Mouse (Mus musculus) c-Kit-positive CD71-positive TER-119-negative erythroid progenitor cells, embryonic 14.5 days (primary cell): ENCODE measurements around the gene Lmo7.

Experiments
- DNase-seq: peaks from one replicate; pipeline ENCODE4 v3.0.0-alpha.2; 2013; ENCODE audit warnings: low read depth

The Lmo7 gene

DNA sequence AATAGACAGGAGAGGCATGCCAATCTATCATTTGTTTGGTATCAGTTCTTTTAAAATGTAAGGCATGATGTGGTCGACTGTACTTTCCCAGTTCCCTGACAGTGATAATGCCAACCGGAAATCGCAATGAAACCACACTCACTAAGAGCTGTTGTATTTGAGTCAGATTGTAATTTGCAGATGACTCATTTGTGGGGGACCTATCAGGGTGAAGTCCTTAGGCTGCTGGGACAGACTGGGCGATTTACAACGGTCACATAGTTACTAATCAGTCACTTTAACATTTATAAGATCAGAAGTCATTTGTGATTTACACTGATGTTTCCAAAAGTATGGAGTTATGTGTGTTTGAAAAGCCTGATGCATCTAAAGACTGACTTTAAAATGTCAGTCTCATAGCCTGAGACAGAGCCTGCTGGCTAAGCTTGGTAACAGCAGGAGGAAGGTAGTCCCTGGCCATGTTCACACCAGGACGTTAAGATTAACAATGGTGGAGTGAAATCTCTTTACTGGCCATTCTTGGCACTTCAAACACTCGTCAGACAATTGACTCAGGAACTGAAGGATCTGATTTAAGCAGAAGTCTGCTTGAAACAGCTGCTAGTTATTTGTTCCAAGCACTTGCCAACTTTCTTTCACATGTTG, 149.4 kb downstream of the Lmo7 start:
- no peak for DNase-seq

GRCm38 (mm10) chr14:101882966-101883365, 153.2 kb downstream of the Lmo7 start:
- DNase-seq = no peak

DNA sequence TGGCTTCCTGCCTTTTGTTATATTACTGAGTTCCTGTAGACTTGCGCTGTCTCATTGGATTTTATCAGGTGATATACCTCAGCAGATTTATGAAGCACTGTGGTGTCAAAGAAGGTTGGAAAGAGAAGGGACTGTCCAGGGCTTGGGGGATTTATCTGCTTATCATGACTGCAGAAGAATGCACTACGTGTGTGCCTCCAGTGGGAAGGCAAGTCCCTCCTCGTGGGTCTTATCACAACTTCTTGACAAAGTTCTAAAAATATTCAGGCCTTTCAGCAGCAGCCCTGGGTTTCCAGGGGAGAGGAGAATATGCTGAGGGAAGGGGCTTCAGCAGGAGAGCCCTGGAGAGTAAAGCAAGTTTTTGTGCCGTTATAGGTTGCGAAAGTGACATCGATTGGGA, 154.0 kb downstream of the Lmo7 start:
- DNase-seq = no peak

GRCm38 (mm10) chr14:101886320-101886719, 156.6 kb downstream of the Lmo7 start:
- no peak for DNase-seq

GRCm38 (mm10) chr14:101891903-101892448, 162.2 kb downstream of the Lmo7 start:
- no peak for DNase-seq

DNA sequence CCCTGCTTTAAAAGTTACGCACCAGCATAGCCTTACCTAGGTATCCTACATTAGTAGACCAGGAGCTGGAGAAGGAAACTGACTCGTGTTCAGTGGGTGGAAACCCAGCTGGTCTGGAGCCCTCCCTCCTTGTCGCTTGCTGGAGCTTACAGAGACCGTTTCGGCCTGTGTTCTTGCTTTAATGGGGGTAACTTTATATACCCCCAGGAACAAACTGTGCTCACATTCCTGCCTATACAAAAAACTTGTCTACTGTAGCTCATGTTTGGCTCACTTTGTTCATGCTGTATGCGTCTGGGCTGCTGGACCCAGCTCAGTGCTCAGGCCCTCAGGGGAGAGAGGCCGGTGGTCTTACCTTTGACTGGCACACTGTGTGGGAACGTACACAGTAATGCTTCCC, 162.7 kb downstream of the Lmo7 start:
- DNase-seq = no peak

- DNase-seq = no peak
Measured at GRCm38 (mm10) chr14:101893215-101893614, 163.5 kb downstream of the Lmo7 start.

DNA sequence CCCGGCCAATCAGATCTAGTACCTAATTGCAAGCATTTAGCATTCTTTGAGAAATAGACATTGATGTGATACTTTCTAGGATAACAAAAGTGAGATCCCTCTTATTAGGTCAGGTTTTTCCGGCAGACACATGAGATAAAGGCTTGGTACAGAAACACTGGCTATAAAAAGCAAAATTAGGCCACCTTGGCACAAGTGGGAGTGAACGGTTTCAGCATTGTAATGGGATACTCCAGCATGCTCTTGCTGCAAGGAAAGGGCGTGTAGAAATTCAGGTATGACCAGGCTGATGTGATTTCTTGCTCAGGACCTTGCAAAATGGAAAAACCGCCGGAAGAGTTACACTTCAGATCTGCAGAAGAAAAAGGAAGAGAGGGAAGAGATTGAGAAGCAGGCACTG, 168.5 kb downstream of the Lmo7 start:
- DNase-seq = no peak

DNA sequence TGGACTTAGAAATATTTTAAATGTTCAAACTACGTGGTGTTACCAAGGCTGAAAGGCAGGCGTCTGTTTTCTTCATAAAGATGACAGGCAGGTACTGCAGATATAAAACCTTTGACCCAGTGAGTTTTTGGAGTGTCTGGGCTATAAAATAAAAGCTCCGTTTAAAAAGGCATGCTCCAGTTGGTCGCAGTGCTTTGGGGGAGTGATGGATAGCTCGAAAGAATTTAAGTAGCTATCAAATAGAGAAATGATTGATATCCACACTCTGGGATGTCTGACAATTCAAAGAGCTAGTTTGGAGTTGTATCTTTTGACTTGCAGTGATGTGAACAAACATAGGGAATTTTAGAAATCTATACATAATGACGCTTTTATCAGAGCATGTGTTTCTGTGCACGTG, 171.7 kb downstream of the Lmo7 start:
- DNase-seq = no peak

- DNase-seq = no peak
Measured at GRCm38 (mm10) chr14:101901976-101902375, 172.2 kb downstream of the Lmo7 start.

DNA sequence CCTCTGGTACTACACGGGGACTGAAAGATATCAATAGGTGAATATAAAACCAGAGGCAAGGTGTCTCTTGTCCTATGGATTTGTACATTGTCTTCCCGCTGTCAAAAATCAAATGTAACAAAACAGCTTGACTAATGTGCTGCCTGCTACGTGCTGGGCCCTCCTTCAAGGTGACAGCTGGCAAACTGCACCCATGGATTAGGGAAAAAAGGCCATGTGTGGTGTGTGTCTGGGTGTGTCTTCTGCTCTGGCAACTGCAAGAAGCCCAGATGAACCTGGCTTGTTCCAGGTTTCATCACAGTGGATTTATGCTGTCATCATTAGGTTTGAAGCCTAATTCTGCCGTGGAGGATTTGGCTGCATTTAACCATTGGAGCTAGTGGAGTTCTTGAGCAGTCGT, 174.0 kb downstream of the Lmo7 start:
- no peak for DNase-seq

DNA sequence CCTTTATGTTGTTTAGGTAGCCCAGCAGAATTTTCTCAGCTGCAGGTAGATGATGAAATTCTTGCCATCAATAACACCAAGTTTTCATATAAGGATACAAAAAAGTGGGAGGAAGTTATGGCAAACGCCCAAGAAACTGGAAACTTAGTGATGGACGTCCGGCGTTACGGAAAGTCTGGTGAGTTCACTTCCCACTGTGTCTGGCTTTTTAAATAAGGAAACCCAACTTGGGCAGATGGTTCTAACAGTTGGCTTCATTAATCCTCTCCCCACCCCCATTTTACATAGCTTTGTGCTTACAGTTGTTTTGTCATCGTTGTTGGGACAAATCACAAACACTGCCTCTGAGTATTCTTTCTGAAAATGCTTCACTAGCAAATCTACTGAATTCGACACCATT, 182.2 kb downstream of the Lmo7 start:
- no peak for DNase-seq

- no peak for DNase-seq
Measured at GRCm38 (mm10) chr14:101912392-101912791, 182.6 kb downstream of the Lmo7 start.

DNA sequence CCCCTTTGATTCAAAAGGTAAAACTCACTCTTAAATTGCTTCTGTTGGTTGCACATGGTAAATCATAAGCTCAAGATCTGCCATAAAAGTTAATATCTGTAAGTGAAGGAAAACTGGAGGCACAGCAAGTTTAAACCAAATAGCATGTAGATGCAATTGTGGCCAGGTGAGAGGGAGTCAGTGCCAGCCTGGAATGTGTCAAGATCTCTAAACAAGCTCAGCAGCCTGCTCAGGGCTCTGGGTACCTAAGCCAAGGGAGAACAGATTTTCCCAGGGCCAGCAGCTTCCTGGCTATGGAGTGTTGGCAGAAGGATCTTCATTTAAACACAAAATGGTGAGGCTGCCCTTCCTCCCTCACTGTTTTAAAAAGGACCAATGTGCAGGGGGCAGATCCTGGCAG, 184.6 kb downstream of the Lmo7 start:
- DNase-seq = no peak

- no peak for DNase-seq
Measured at GRCm38 (mm10) chr14:101915867-101916266, 186.1 kb downstream of the Lmo7 start.

DNA sequence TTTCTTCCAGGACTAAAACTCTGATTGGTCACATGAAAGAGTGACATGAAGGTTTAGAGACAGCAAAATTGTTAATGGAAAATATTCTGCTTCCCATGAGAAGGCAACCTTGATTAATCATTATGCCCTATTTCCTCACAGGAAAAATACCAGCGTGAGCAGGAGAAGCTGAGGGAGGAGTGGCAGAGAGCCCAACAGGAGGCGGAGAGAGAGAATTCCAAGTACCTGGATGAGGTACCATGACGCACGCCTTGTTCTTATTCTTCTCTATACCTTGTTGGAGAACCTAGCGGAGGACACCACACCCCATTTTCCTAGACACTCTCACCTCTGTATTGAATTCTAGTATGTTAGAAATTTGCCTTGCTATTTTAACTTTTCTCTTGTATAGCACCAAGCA, 188.7 kb downstream of the Lmo7 start:
- no peak for DNase-seq

DNA sequence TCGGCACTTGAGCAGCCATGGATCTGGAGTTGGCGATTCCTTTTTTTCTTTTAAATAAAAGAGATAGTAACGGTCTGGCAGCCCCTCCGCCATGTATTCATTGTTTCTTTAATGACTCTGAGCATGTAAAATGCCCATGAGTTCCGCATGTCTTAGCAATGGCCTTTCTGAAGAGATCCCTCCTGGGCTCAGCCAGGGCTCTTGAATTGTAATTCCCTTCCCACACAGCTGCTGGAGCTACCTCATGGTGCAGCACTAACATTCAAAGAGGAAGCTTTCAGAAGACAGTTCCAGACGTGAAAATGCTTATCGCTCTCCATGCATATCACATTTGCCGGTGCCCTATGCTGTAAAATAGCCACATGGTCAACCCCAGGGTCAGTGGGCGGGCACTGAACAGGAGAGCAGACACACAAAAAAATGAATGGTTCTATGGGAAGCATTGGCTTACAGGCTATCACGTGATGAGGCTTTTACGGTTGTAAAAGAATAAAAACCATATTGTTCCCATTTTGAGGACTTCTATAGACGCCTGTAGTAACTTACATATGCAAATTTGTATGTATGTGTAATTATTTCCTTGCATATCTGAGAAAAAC, 198.0 kb downstream of the Lmo7 start:
- DNase-seq = no peak

GRCm38 (mm10) chr14:101930576-101931447, 201.1 kb downstream of the Lmo7 start:
- no peak for DNase-seq

DNA sequence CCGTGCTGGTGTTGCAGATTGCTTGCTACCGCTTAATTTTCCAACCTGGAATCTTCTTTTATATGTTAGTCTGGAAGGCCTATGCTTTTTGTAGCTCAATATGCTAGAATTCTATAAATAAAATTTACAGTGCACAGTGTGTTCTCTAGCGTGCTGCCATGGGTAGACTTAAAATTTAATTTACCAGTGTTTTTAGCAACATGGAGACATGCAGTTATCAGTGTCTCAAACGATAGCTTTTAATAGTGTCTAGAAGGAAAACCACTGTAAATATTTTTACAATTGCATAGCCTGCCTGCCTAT, 201.6 kb downstream of the Lmo7 start:
- DNase-seq = no peak

DNA sequence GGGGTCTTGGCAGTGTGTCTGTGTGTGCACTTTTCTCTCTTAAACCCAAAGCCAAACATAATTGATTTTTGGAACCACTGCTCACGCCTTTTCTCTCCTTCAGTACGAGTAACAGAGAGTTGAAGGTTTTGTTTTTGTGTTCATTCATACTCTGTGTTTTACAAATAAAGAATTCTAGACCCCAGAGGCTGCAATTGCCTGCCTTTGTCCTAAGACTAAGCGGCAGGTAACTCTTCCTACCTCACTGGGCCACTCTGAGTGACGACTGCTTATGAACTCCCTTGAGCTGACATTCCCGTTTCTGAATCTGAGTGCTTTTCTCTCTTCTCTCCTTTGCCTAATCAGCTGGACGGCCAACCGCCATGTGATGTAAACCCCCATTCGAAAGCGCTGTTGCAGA, 203.8 kb downstream of the Lmo7 start:
- no peak for DNase-seq

- DNase-seq = peak; percentile 27
Measured at GRCm38 (mm10) chr14:101942971-101943370, 213.2 kb downstream of the Lmo7 start.

GRCm38 (mm10) chr14:101946711-101947516, 217.2 kb downstream of the Lmo7 start:
- DNase-seq = peak; percentile 16
